Mouse (Mus musculus) embryonic facial prominence, embryonic 11.5 days (tissue): ENCODE measurements around the gene Vwa7. TPM values are rescaled to one million over a fixed set of nuclear protein-coding genes. Genes with fewer than 3 reads are reported as not detected.

Experiments used
- ATAC-seq: fragments of 200-750 bp; cut with Nextera tagmentation; replicated peaks from 2 replicates; pipeline ENCODE4 v1.8.0; 2017; ENCODE audit warnings: low read depth; ENCODE audit not compliant: insufficient number of reproducible peaks, low FRiP score, low TSS enrichment
- DNase-seq: peaks from one replicate; pipeline ENCODE4 v3.0.0-alpha.2; 2015; ENCODE audit warnings: low spot score
- H3K27ac ChIP-seq: fragments of 300-500 bp; sonication (generic); replicated peaks from 2 replicates; pipeline ENCODE4 v1.5.1; 2014; ENCODE audit warnings: mild to moderate bottlenecking, low read depth, low read length, control low read depth
- H3K27me3 ChIP-seq: fragments of 300-500 bp; sonication (generic); 2 replicates; pipeline ENCODE4 v1.6.1; 2014; ENCODE audit warnings: mild to moderate bottlenecking, low read length, moderate library complexity, mixed read lengths; ENCODE audit not compliant: control insufficient read depth, insufficient read depth
- H3K36me3 ChIP-seq: fragments of 300-500 bp; sonication (generic); replicated peaks from 2 replicates; pipeline ENCODE4 v1.6.1; 2014; ENCODE audit warnings: low read depth, mild to moderate bottlenecking, low read length, moderate library complexity, mixed read lengths; ENCODE audit not compliant: control insufficient read depth, insufficient read depth
- H3K4me1 ChIP-seq: fragments of 300-500 bp; sonication (generic); 2 replicates; pipeline ENCODE4 v1.6.1; 2014; ENCODE audit warnings: low read length, mixed read lengths; ENCODE audit not compliant: control insufficient read depth, insufficient read depth
- H3K4me2 ChIP-seq: fragments of 300-500 bp; sonication (generic); 2 replicates; pipeline ENCODE4 v1.6.1; 2014; ENCODE audit warnings: low read depth, mild to moderate bottlenecking, control low read depth, low read length, moderate library complexity
- H3K4me3 ChIP-seq: fragments of 300-500 bp; sonication (generic); 2 replicates; pipeline ENCODE4 v1.5.1; 2014; ENCODE audit warnings: low read depth, low read length, control low read depth
- H3K9ac ChIP-seq: fragments of 300-500 bp; sonication (generic); replicated peaks from 2 replicates; pipeline ENCODE4 v1.6.1; 2014; ENCODE audit warnings: mild to moderate bottlenecking, control low read depth, low read length
- H3K9me3 ChIP-seq: fragments of 300-500 bp; sonication (generic); replicated peaks from 2 replicates; pipeline ENCODE4 v1.6.1; 2016; ENCODE audit warnings: mild to moderate bottlenecking, low read length, inconsistent platforms, mixed read lengths; ENCODE audit not compliant: control insufficient read depth
- WGBS: fragments of 180-500 bp; shearing (Covaris S2); extraction: QIAGEN DNeasy Blood & Tissue Kit; methylation state at CpG from one replicate; pipeline ENCODE4 v1.1.7; 2014; 5-methylcytosine and 5-hydroxymethylcytosine counted together
- polyA plus RNA-seq: library from polyadenylated mRNA; unstranded; fragments of >200 nt; fragmentation: Nextera tagmentation; extraction: Ambion mirVana; gene quantifications from 2 replicates; pipeline ENCODE4 v1.2.1, GENCODE M21; 2014

Vwa7 gene
- polyA plus RNA-seq, 1 experiment from 2014 or later, result 0.17 TPM

- Histone ChIP-seq H3K27ac (no peak overlapping the region), H3K4me1 (peaks cover 3% of the 10 kb centered on the region), H3K4me3 (no peak overlapping the region), H3K27me3 (no peaks in the 10 kb centered on the region), H3K9me3 (no peaks in the 10 kb centered on the region), H3K4me2 (no peak overlapping the region), H3K9ac (no peak overlapping the region), H3K36me3 (no peaks in the 10 kb centered on the region)
- ATAC-seq, result no peak
- WGBS, result 55% methylated on average over 7 of the region's 10 CpGs
- no peak for DNase-seq
These were observed 8.5 kb downstream of the Vwa7 start for GRCm38 (mm10) chr17:35024691-35025488.

GRCm38 (mm10) chr17:35026206-35026605 is 9.8 kb downstream of the Vwa7 start:
- H3K9me3 ChIP-seq, result no peaks in the 10 kb centered on the region
- DNase-seq, result no peak
- peaks cover 3% of the 10 kb centered on the region for H3K4me1 ChIP-seq
- H3K27ac ChIP-seq, result no peak overlapping the region
- no peak for ATAC-seq
- H3K36me3 ChIP-seq, result no peaks in the 10 kb centered on the region
- WGBS, result 76% methylated on average over 5 of the region's 5 CpGs
- no peaks in the 10 kb centered on the region for H3K27me3 ChIP-seq
- H3K9ac ChIP-seq, result no peak overlapping the region
- no peak overlapping the region for H3K4me2 ChIP-seq
- H3K4me3 ChIP-seq, result no peak overlapping the region

GRCm38 (mm10) chr17:35027277-35028068 is 11.1 kb downstream of the Vwa7 start, which contains the start of gene Sapcd1:
Sapcd1 (minus strand) TSS chr17:35028016.
- ATAC-seq (0 out of 2 replicates have a peak, but pooled peaks have one; percentile 45), DNase-seq (peak; percentile 38)
- Histone ChIP-seq H3K36me3 (no peaks in the 10 kb centered on the region), H3K4me2 (peak within 1 kb of the TSS; percentile 25; the same call in 1 of the 2 replicates), H3K4me1 (peaks cover 3% of the 10 kb centered on the region), H3K4me3 (peak within 1 kb of the TSS; percentile 12; the same call in 1 of the 2 replicates), H3K9ac (peak within 1 kb of the TSS; percentile 51), H3K27ac (peak within 1 kb of the TSS; percentile 38; the same call in 1 of the 2 replicates), H3K27me3 (no peaks in the 10 kb centered on the region), H3K9me3 (no peaks in the 10 kb centered on the region)
- WGBS, result 37% methylated on average over 13 of the region's 13 CpGs

GRCm38 (mm10) chr17:35028315-35028714 is 11.9 kb downstream of the Vwa7 start:
- 73% methylated on average over 2 of the region's 2 CpGs for WGBS
- Histone ChIP-seq H3K4me1 (peaks cover 3% of the 10 kb centered on the region), H3K9me3 (no peaks in the 10 kb centered on the region), H3K4me2 (no peak overlapping the region), H3K4me3 (no peak overlapping the region), H3K9ac (no peak overlapping the region), H3K27me3 (no peaks in the 10 kb centered on the region), H3K36me3 (no peaks in the 10 kb centered on the region), H3K27ac (no peak overlapping the region)
- no peak for ATAC-seq
- no peak for DNase-seq

GRCm38 (mm10) chr17:35029691-35030532 is 13.5 kb downstream of the Vwa7 start:
- Histone ChIP-seq H3K4me1 (peaks cover 3% of the 10 kb centered on the region), H3K27me3 (no peaks in the 10 kb centered on the region), H3K36me3 (no peaks in the 10 kb centered on the region), H3K9me3 (no peaks in the 10 kb centered on the region), H3K27ac (no peak overlapping the region), H3K9ac (peak overlapping the region; percentile 13; the same call in 1 of the 2 replicates), H3K4me2 (no peak overlapping the region), H3K4me3 (no peak overlapping the region)
- DNase-seq (peak; percentile 56), ATAC-seq (no peak)
- 27% methylated on average over 19 of the region's 19 CpGs for WGBS

GRCm38 (mm10) chr17:35031272-35031671 is 14.9 kb downstream of the Vwa7 start:
- Histone ChIP-seq H3K4me2 (no peak overlapping the region), H3K27me3 (no peaks in the 10 kb centered on the region), H3K4me3 (no peak overlapping the region), H3K27ac (no peak overlapping the region), H3K9ac (no peak overlapping the region), H3K36me3 (no peaks in the 10 kb centered on the region), H3K4me1 (peaks cover 3% of the 10 kb centered on the region), H3K9me3 (no peaks in the 10 kb centered on the region)
- no peak for DNase-seq
- ATAC-seq, result no peak
- WGBS, result 94% methylated on average over 11 of the region's 11 CpGs

GRCm38 (mm10) chr17:35031880-35032279 is 15.5 kb downstream of the Vwa7 start:
- no peaks in the 10 kb centered on the region for H3K27me3 ChIP-seq
- H3K9me3 ChIP-seq, result no peaks in the 10 kb centered on the region
- no peak overlapping the region for H3K27ac ChIP-seq
- 75% methylated on average over 7 of the region's 7 CpGs for WGBS
- DNase-seq, result no peak
- no peak for ATAC-seq
- no peaks in the 10 kb centered on the region for H3K36me3 ChIP-seq
- H3K4me1 ChIP-seq, result peaks cover 3% of the 10 kb centered on the region
- no peak overlapping the region for H3K4me3 ChIP-seq
- no peak overlapping the region for H3K4me2 ChIP-seq
- H3K9ac ChIP-seq, result no peak overlapping the region
